Mouse (Mus musculus): ENCODE measurements around the gene A730049H05Rik.

DNA sequence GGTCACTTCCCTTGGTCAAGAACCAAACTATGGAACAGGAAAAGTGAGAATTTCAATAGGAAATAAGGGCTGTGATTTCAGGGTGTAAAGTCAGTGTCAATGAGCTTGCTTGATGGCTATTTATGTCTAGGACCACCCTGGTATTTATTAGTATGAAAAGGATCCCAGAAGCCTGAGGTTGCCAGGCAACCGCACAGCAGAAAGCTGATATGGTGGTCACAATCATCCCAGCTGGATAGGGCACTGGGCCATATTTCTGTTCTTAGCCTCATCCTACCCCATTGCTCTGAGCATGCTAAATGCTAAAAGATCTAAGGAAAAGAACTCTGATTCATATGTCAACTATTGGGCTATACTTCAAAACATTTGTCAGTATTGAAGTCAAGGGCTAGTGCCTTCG is 14.8 kb downstream of the A730049H05Rik start:
- TF ChIP-seq POLR2A (IDR thresholded peaks at IDR 0.05; ENCODE audit: low read depth, low read length): no peak
- no peak for TF ChIP-seq CTCF (conservative IDR thresholded peaks at IDR 0.05; ENCODE audit: insufficient read depth, insufficient read length, low read depth, low read length)

Data from kidney, adult 2 months (tissue).